Mouse (Mus musculus): ENCODE data around the gene Tacr1.

DNA sequence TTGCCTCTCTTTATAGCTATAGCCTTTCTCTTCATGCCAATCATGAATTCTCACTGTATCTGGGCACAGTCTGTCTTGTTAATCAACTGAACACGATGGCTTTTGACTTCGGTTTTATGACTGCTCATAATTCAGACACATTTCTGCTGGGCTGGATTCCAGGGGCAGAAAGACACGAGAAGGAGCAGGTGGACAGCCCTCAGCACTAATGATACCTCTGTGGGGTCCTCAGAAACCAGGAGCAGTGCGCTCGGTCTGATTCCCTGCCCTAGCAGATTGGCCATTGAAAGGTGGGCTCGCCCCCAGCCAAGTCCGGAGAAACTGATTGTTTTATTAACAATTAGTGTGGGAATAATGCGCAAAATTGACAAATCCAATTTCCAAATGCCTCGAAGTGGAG lies 201.1 kb downstream of the Tacr1 start:
- TF ChIP-seq CTCF (IDR thresholded peaks at IDR 0.05; ENCODE audit: control insufficient read depth, insufficient read depth, insufficient read length), result no peak
- no peak for TF ChIP-seq MAX (IDR thresholded peaks at IDR 0.05)
- TF ChIP-seq FOSL1 (IDR thresholded peaks at IDR 0.05; ENCODE audit: insufficient read depth, low read length, poor library complexity, severe bottlenecking), result no peak
